Mouse (Mus musculus): ENCODE results near the gene Slc25a34. TPM values are rescaled to one million over a fixed set of nuclear protein-coding genes. Genes with fewer than 3 reads are reported as not detected.

Slc25a34 gene
- polyA plus RNA-seq, 1 experiment, result 0.12 TPM

- H3K4me2 ChIP-seq (ENCODE audit: low read depth), result no peak overlapping the region
- no peaks in the 10 kb centered on the region for H3K79me2 ChIP-seq (ENCODE audit: control insufficient read depth, insufficient read depth)
- no peak overlapping the region for H3K4me3 ChIP-seq
- H3ac ChIP-seq (ENCODE audit: control insufficient read depth, insufficient read length), result no peak overlapping the region
- H3K36me3 ChIP-seq (ENCODE audit: control insufficient read depth, insufficient read depth), result no peaks in the 10 kb centered on the region
- no peaks in the 10 kb centered on the region for H3K27me3 ChIP-seq (ENCODE audit: control insufficient read depth, insufficient read depth, insufficient read length)
- TF ChIP-seq E2F4 (IDR thresholded peaks at IDR 0.05; ENCODE audit: insufficient read depth) (no peak), REST (IDR thresholded peaks at IDR 0.05; ENCODE audit: insufficient read depth, insufficient read length) (no peak), MYOG (IDR thresholded peaks at IDR 0.05; ENCODE audit: control insufficient read depth in 1 of 3, insufficient read depth in 1 of 3, insufficient read length in 2 of 3, low read depth in 2 of 3) (no peak), MYOD1 (IDR thresholded peaks at IDR 0.05; ENCODE audit: control insufficient read depth in 1 of 3, insufficient read length in 2 of 3, low read depth in 2 of 3) (no peak), POLR2A (IDR thresholded peaks at IDR 0.05; ENCODE audit: insufficient read length, low read depth) (no peak), POLR2AphosphoS2 (IDR thresholded peaks at IDR 0.05; ENCODE audit: insufficient read length, low read depth) (no peak), TCF3 (IDR thresholded peaks at IDR 0.05; ENCODE audit: insufficient read length, low read depth) (no peak), SRF (IDR thresholded peaks at IDR 0.05; ENCODE audit: control insufficient read depth, insufficient read length, low read depth) (no peak)
These were observed 6.3 kb downstream of the Slc25a34 start for GRCm38 (mm10) chr4:141617299-141617698.

- H3K4me3 ChIP-seq, result no peak overlapping the region
- H3K36me3 ChIP-seq (ENCODE audit: control insufficient read depth, insufficient read depth), result no peaks in the 10 kb centered on the region
- H3ac ChIP-seq (ENCODE audit: control insufficient read depth, insufficient read length), result no peak overlapping the region
- no peaks in the 10 kb centered on the region for H3K79me2 ChIP-seq (ENCODE audit: control insufficient read depth, insufficient read depth)
- no peak overlapping the region for H3K4me2 ChIP-seq (ENCODE audit: low read depth)
- TF ChIP-seq MAX (IDR thresholded peaks at IDR 0.05; ENCODE audit: low read depth) (no peak), E2F4 (IDR thresholded peaks at IDR 0.05; ENCODE audit: insufficient read depth) (no peak), CEBPB (IDR thresholded peaks at IDR 0.05; ENCODE audit: insufficient read depth, poor library complexity, severe bottlenecking) (no peak), USF1 (IDR thresholded peaks at IDR 0.05; ENCODE audit: low read depth) (no peak), SRF (IDR thresholded peaks at IDR 0.05; ENCODE audit: control insufficient read depth, insufficient read length, low read depth) (no peak), REST (IDR thresholded peaks at IDR 0.05; ENCODE audit: insufficient read depth, insufficient read length) (no peak), MYOG (IDR thresholded peaks at IDR 0.05; ENCODE audit: control insufficient read depth in 1 of 3, insufficient read depth in 1 of 3, insufficient read length in 2 of 3, low read depth in 2 of 3) (no peak), POLR2A (IDR thresholded peaks at IDR 0.05; ENCODE audit: insufficient read length, low read depth) (no peak)
- H3K27me3 ChIP-seq (ENCODE audit: control insufficient read depth, insufficient read depth, insufficient read length), result no peaks in the 10 kb centered on the region
These were observed 6.8 kb downstream of the Slc25a34 start for GRCm38 (mm10) chr4:141616811-141617210.

- no peak overlapping the region for H3ac ChIP-seq (ENCODE audit: control insufficient read depth, insufficient read length)
- H3K27me3 ChIP-seq (ENCODE audit: control insufficient read depth, insufficient read depth, insufficient read length), result no peaks in the 10 kb centered on the region
- H3K36me3 ChIP-seq (ENCODE audit: control insufficient read depth, insufficient read depth), result no peaks in the 10 kb centered on the region
- TF ChIP-seq CEBPB (IDR thresholded peaks at IDR 0.05; ENCODE audit: insufficient read depth, poor library complexity, severe bottlenecking) (no peak), MYOD1 (IDR thresholded peaks at IDR 0.05; ENCODE audit: control insufficient read depth in 1 of 3, insufficient read length in 2 of 3, low read depth in 2 of 3) (no peak)
- H3K4me2 ChIP-seq (ENCODE audit: low read depth), result no peak overlapping the region
- H3K4me3 ChIP-seq, result no peak overlapping the region
- no peaks in the 10 kb centered on the region for H3K79me2 ChIP-seq (ENCODE audit: control insufficient read depth, insufficient read depth)
These were observed 8.7 kb downstream of the Slc25a34 start for GRCm38 (mm10) chr4:141614946-141615345.

- H3K4me3 ChIP-seq, result no peak overlapping the region
- no peaks in the 10 kb centered on the region for H3K79me2 ChIP-seq (ENCODE audit: control insufficient read depth, insufficient read depth)
- no peak overlapping the region for H3K4me2 ChIP-seq (ENCODE audit: low read depth)
- no peak for TF ChIP-seq REST (IDR thresholded peaks at IDR 0.05; ENCODE audit: insufficient read depth, insufficient read length)
- no peak for TF ChIP-seq TCF12 (IDR thresholded peaks at IDR 0.05; ENCODE audit: insufficient read depth, poor library complexity, severe bottlenecking)
- TF ChIP-seq POLR2AphosphoS2 (IDR thresholded peaks at IDR 0.05; ENCODE audit: insufficient read length, low read depth), result no peak
- TF ChIP-seq CEBPB (IDR thresholded peaks at IDR 0.05; ENCODE audit: insufficient read depth, poor library complexity, severe bottlenecking), result no peak
- TF ChIP-seq MYOG (IDR thresholded peaks at IDR 0.05; ENCODE audit: control insufficient read depth in 1 of 3, insufficient read depth in 1 of 3, insufficient read length in 2 of 3, low read depth in 2 of 3), result no peak
- no peak for TF ChIP-seq POLR2A (IDR thresholded peaks at IDR 0.05; ENCODE audit: insufficient read length, low read depth)
- TF ChIP-seq USF1 (IDR thresholded peaks at IDR 0.05; ENCODE audit: low read depth), result no peak
- no peak for TF ChIP-seq SRF (IDR thresholded peaks at IDR 0.05; ENCODE audit: control insufficient read depth, insufficient read length, low read depth)
- no peak for TF ChIP-seq MAX (IDR thresholded peaks at IDR 0.05; ENCODE audit: low read depth)
- TF ChIP-seq TCF3 (IDR thresholded peaks at IDR 0.05; ENCODE audit: insufficient read length, low read depth), result no peak
- TF ChIP-seq E2F4 (IDR thresholded peaks at IDR 0.05; ENCODE audit: insufficient read depth), result no peak
- TF ChIP-seq MYOD1 (IDR thresholded peaks at IDR 0.05; ENCODE audit: control insufficient read depth in 1 of 3, insufficient read length in 2 of 3, low read depth in 2 of 3), result no peak
- H3K36me3 ChIP-seq (ENCODE audit: control insufficient read depth, insufficient read depth), result no peaks in the 10 kb centered on the region
- no peak overlapping the region for H3ac ChIP-seq (ENCODE audit: control insufficient read depth, insufficient read length)
- H3K27me3 ChIP-seq (ENCODE audit: control insufficient read depth, insufficient read depth, insufficient read length), result no peaks in the 10 kb centered on the region
These were observed 14.1 kb downstream of the Slc25a34 start for GRCm38 (mm10) chr4:141609538-141609937.

- Histone ChIP-seq H3ac (ENCODE audit: control insufficient read depth, insufficient read length) (no peak within 1 kb of the TSS), H3K27me3 (ENCODE audit: control insufficient read depth, insufficient read depth, insufficient read length) (no peaks in the 10 kb centered on the region), H3K79me2 (ENCODE audit: control insufficient read depth, insufficient read depth) (no peaks in the 10 kb centered on the region), H3K36me3 (ENCODE audit: control insufficient read depth, insufficient read depth) (no peaks in the 10 kb centered on the region), H3K4me3 (no peak within 1 kb of the TSS), H3K4me2 (ENCODE audit: low read depth) (peak within 1 kb of the TSS; percentile 53)
- TF ChIP-seq REST (IDR thresholded peaks at IDR 0.05; ENCODE audit: insufficient read depth, insufficient read length) (no peak), TCF12 (IDR thresholded peaks at IDR 0.05; ENCODE audit: insufficient read depth, poor library complexity, severe bottlenecking) (peak; percentile 30), E2F4 (IDR thresholded peaks at IDR 0.05; ENCODE audit: insufficient read depth) (no peak), MYOG (IDR thresholded peaks at IDR 0.05; ENCODE audit: control insufficient read depth in 1 of 3, insufficient read depth in 1 of 3, insufficient read length in 2 of 3, low read depth in 2 of 3) (peak in 1 of 3 experiments; percentile 66), MAX (IDR thresholded peaks at IDR 0.05; ENCODE audit: low read depth) (no peak), POLR2AphosphoS2 (IDR thresholded peaks at IDR 0.05; ENCODE audit: insufficient read length, low read depth) (no peak), TCF3 (IDR thresholded peaks at IDR 0.05; ENCODE audit: insufficient read length, low read depth) (no peak), POLR2A (IDR thresholded peaks at IDR 0.05; ENCODE audit: insufficient read length, low read depth) (no peak), CEBPB (IDR thresholded peaks at IDR 0.05; ENCODE audit: insufficient read depth, poor library complexity, severe bottlenecking) (no peak), SRF (IDR thresholded peaks at IDR 0.05; ENCODE audit: control insufficient read depth, insufficient read length, low read depth) (no peak), USF1 (IDR thresholded peaks at IDR 0.05; ENCODE audit: low read depth) (peak; percentile 23), MYOD1 (IDR thresholded peaks at IDR 0.05; ENCODE audit: control insufficient read depth in 1 of 3, insufficient read length in 2 of 3, low read depth in 2 of 3) (peak in 2 of 3 experiments; percentile 12 to 50)
These were observed 17.8 kb downstream of the Slc25a34 start, which contains the start of gene Fblim1 for GRCm38 (mm10) chr4:141605861-141606260. Fblim1 (minus strand) TSS chr4:141606096.

All from myocyte (in vitro differentiated cells).